Mouse (Mus musculus) liver, postnatal 0 days (tissue): ENCODE results near the gene Nectin2.

Source experiments
- CTCF ChIP-seq: sonication (generic); IDR thresholded peaks from 2 replicates; pipeline ENCODE4 v1.5.1; 2016; ENCODE audit warnings: antibody characterized with exemption, low read depth
- EP300 ChIP-seq: IDR thresholded peaks from 2 replicates; pipeline ENCODE4 v1.6.1; 2016; ENCODE audit warnings: antibody characterized with exemption, low read depth, mild to moderate bottlenecking

DNA sequence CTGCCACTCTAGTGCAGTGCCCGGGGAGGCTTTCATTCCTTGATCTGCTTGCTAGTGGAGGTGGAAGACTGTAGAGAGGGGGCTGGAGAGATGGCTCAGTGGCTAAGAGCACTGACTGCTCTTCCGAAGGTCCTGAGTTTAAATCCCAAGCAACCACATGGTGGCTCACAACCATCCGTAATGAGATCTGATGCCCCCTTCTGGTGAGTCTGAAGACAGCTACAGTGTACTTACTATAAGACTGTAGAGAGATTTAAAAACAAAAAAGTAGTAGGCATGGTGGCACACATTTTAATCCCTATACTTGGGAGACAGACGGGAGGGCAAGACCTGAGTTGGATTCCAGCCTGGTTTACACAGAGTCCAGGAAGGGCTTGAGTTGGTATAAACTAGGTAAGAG lies 37.9 kb downstream of the Nectin2 start:
- peak; percentile 63 for TF ChIP-seq CTCF
- TF ChIP-seq EP300 = no peak
